Mouse (Mus musculus) thymus, adult 2 months (tissue): ENCODE measurements around the gene Usb1.

Experiments
- CTCF ChIP-seq: fragments of 200-500 bp; IDR thresholded peaks from 2 replicates; pipeline ENCODE4 v1.5.1; 2012; ENCODE audit warnings: mild to moderate bottlenecking, control low read depth, low read length, moderate library complexity, borderline replicate concordance; ENCODE audit not compliant: control insufficient read depth, poor library complexity, insufficient read depth; ENCODE audit errors: extremely low read depth
- POLR2A ChIP-seq: fragments of 200-500 bp; IDR thresholded peaks from 2 replicates; pipeline ENCODE4 v1.6.1; 2012; ENCODE audit warnings: mild to moderate bottlenecking, low read length, control low read depth, moderate library complexity; ENCODE audit not compliant: control insufficient read depth, poor library complexity, insufficient read depth; ENCODE audit errors: extremely low read depth

DNA sequence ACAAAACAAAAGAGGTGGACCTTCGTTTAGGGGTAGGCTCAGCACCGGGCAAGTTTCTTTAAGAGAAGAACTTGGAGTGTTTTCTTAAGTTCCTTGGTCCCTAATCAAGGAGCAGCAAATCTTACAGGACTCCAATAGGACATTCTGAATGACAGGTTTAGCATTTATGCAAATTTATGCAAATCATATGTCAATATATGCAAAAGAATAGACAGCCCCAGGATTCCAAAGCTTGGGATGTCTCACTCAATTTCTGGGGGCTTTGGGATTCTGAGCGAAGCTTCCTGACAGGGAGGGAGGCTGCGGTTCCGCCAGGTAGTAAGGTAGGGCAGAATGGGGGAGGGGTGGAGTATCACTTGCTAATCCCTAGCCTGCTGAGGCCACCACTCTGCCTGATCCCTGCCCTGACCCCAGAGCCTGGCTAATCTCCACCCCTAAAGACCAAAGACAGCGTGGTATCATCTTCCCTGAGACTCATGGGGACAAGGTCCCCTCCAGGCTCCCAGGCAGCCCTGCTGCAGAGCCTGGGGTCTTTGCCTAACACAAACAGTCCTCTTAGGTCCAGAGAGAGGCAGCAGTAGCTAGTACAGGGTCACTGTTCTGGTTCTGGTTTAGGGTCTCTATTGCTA is 21.6 kb upstream of the Usb1 start, which contains the start of gene Tepp:
- TF ChIP-seq CTCF (no peak), POLR2A (no peak)
